Mouse (Mus musculus) yolk sac, embryonic 10.5 days (tissue): ENCODE data around the gene Kcnj12.

Experiments used
- DNase-seq: peaks from one replicate; pipeline ENCODE4 v3.0.0-alpha.2; 2017; ENCODE audit warnings: low spot score

Gene Kcnj12

GRCm38 (mm10) chr11:61109707-61110106 is 87.3 kb downstream of the Kcnj12 start:
- no peak for DNase-seq

GRCm38 (mm10) chr11:61110113-61110512 is 87.7 kb downstream of the Kcnj12 start:
- DNase-seq, result no peak

- no peak for DNase-seq
Measured at GRCm38 (mm10) chr11:61110928-61111327, 88.6 kb downstream of the Kcnj12 start.

GRCm38 (mm10) chr11:61111472-61111871 is 89.1 kb downstream of the Kcnj12 start:
- no peak for DNase-seq

GRCm38 (mm10) chr11:61112323-61112995 is 90.1 kb downstream of the Kcnj12 start:
- DNase-seq, result no peak

GRCm38 (mm10) chr11:61116226-61116625 is 93.9 kb downstream of the Kcnj12 start:
- no peak for DNase-seq

- DNase-seq, result no peak
Measured at GRCm38 (mm10) chr11:61119996-61120583, 97.7 kb downstream of the Kcnj12 start.
